Mouse (Mus musculus): ENCODE results near the gene Slc7a1.

- TF ChIP-seq CTCF (IDR thresholded peaks at IDR 0.05; ENCODE audit: low read depth), result no peak
- no peak for TF ChIP-seq EP300 (IDR thresholded peaks at IDR 0.05; ENCODE audit: low read depth)
These were observed 1.8 kb downstream of the Slc7a1 start for GRCm38 (mm10) chr5:148397911-148398310.
